Mouse (Mus musculus) gonadal fat pad, adult 2 months (tissue): ENCODE measurements around the gene Jak3. TPM values are rescaled to one million over a fixed set of nuclear protein-coding genes. Genes with fewer than 3 reads are reported as not detected.
"Not testable (repeated sequence)": the region's sequence is repeated elsewhere in the genome, so short reads cannot be mapped to it uniquely, and the experiment has no call there.

Source experiments
- DNase-seq: peaks from one replicate; pipeline ENCODE4 v3.0.0-alpha.2; 2012; ENCODE audit warnings: low read depth
- polyA plus RNA-seq: library from polyadenylated mRNA; depleted of rRNA; stranded (reverse); fragments of >200 nt; gene quantifications from 2 replicates; pipeline ENCODE4 v1.2.3, GENCODE M21; 2012

Jak3 gene
- polyA plus RNA-seq, 1 experiment, result 19.9 TPM

GRCm38 (mm10) chr8:71686143-71686734, 10.1 kb downstream of the Jak3 start:
- no peak for DNase-seq

GRCm38 (mm10) chr8:71687616-71688015, 11.5 kb downstream of the Jak3 start:
- no peak for DNase-seq

GRCm38 (mm10) chr8:71689028-71689427, 12.9 kb downstream of the Jak3 start, which contains the start of gene Insl3:
Gene Insl3 (plus strand): TSS chr8:71689214.
- no peak for DNase-seq

GRCm38 (mm10) chr8:71692509-71692908, 16.4 kb downstream of the Jak3 start:
- DNase-seq, result no peak

GRCm38 (mm10) chr8:71693166-71694041, 17.3 kb downstream of the Jak3 start:
- no peak for DNase-seq

GRCm38 (mm10) chr8:71695456-71695855, 19.4 kb downstream of the Jak3 start:
- not testable (repeated sequence) for DNase-seq

- DNase-seq, result no peak
These were observed 24.6 kb downstream of the Jak3 start for GRCm38 (mm10) chr8:71700493-71701269.

- no peak for DNase-seq
These were observed 25.5 kb downstream of the Jak3 start, which contains the start of gene B3gnt3 for GRCm38 (mm10) chr8:71701414-71702086. Gene B3gnt3 (minus strand): TSS chr8:71701789.

- DNase-seq, result no peak
These were observed 26.0 kb downstream of the Jak3 start for GRCm38 (mm10) chr8:71702087-71702432.

GRCm38 (mm10) chr8:71702923-71703322, 26.8 kb downstream of the Jak3 start:
- DNase-seq, result peak; percentile 23

GRCm38 (mm10) chr8:71703400-71703799, 27.3 kb downstream of the Jak3 start:
- not testable (repeated sequence) for DNase-seq

GRCm38 (mm10) chr8:71707874-71708273, 31.8 kb downstream of the Jak3 start:
- no peak for DNase-seq

- DNase-seq, result no peak
These were observed 33.2 kb downstream of the Jak3 start for GRCm38 (mm10) chr8:71709134-71709799.

- DNase-seq, result peak; percentile 17
These were observed 33.8 kb downstream of the Jak3 start for GRCm38 (mm10) chr8:71709800-71710446.

GRCm38 (mm10) chr8:71711574-71711973, 35.5 kb downstream of the Jak3 start:
- no peak for DNase-seq

- no peak for DNase-seq
These were observed 39.4 kb downstream of the Jak3 start for GRCm38 (mm10) chr8:71715531-71715930.

GRCm38 (mm10) chr8:71716561-71717053, 40.5 kb downstream of the Jak3 start:
- no peak for DNase-seq

GRCm38 (mm10) chr8:71717096-71717495, 41.0 kb downstream of the Jak3 start:
- DNase-seq, result no peak

GRCm38 (mm10) chr8:71718252-71718651, 42.2 kb downstream of the Jak3 start:
- DNase-seq, result no peak

- DNase-seq, result no peak
These were observed 43.1 kb downstream of the Jak3 start for GRCm38 (mm10) chr8:71719218-71719617.
